Mouse (Mus musculus): ENCODE data around the gene Gm4559. TPM values are rescaled to one million over a fixed set of nuclear protein-coding genes. Genes with fewer than 3 reads are reported as not detected.
"Not testable (repeated sequence)": the region's sequence is repeated elsewhere in the genome, so short reads cannot be mapped to it uniquely, and the experiment has no call there.

The Gm4559 gene
- polyA plus RNA-seq, 1 experiment, result not detected

- Histone ChIP-seq H3K4me3 (replicated peaks; ENCODE audit: control insufficient read depth, low read depth, low read length) (peak overlapping the region; percentile 66), H3K27ac (ENCODE audit: control insufficient read depth, insufficient read depth, low read depth, low read length, poor library complexity) (no peak overlapping the region), H3K4me1 (ENCODE audit: control insufficient read depth, insufficient read depth, low read length) (no peaks in the 10 kb centered on the region)
- WGBS, result under 1% methylated on average over 19 of the region's 19 CpGs
- TF ChIP-seq CTCF (IDR thresholded peaks at IDR 0.05; ENCODE audit: control insufficient read depth, insufficient read depth, low read length), result peak; percentile 54
- TF ChIP-seq POLR2A (IDR thresholded peaks at IDR 0.05; ENCODE audit: borderline replicate concordance, control insufficient read depth, low read depth, low read length), result no peak
Observed at GRCm38 (mm10) chr7:142284615-142285080, 10.5 kb upstream of the Gm4559 start.

- WGBS, result under 1% methylated on average over 38 of the region's 38 CpGs
- H3K27ac ChIP-seq (ENCODE audit: control insufficient read depth, insufficient read depth, low read depth, low read length, poor library complexity), result no peak overlapping the region
- H3K4me1 ChIP-seq (ENCODE audit: control insufficient read depth, insufficient read depth, low read length), result no peaks in the 10 kb centered on the region
- H3K4me3 ChIP-seq (replicated peaks; ENCODE audit: control insufficient read depth, low read depth, low read length), result peak overlapping the region; percentile 66
- no peak for TF ChIP-seq POLR2A (IDR thresholded peaks at IDR 0.05; ENCODE audit: borderline replicate concordance, control insufficient read depth, low read depth, low read length)
- no peak for TF ChIP-seq CTCF (IDR thresholded peaks at IDR 0.05; ENCODE audit: control insufficient read depth, insufficient read depth, low read length)
Observed at GRCm38 (mm10) chr7:142284023-142284591, 9.9 kb upstream of the Gm4559 start.

- not testable (repeated sequence) for H3K4me3 ChIP-seq (replicated peaks; ENCODE audit: control insufficient read depth, low read depth, low read length); H3K4me1 ChIP-seq (ENCODE audit: control insufficient read depth, insufficient read depth, low read length); H3K27ac ChIP-seq (ENCODE audit: control insufficient read depth, insufficient read depth, low read depth, low read length, poor library complexity)
- WGBS, result 87% methylated on average over 2 of the region's 2 CpGs
Observed at GRCm38 (mm10) chr7:142282847-142283246, 8.7 kb upstream of the Gm4559 start.

- not testable (repeated sequence) for H3K27ac ChIP-seq (ENCODE audit: control insufficient read depth, insufficient read depth, low read depth, low read length, poor library complexity); H3K4me1 ChIP-seq (ENCODE audit: control insufficient read depth, insufficient read depth, low read length)
- WGBS, result 78% methylated on average over 1 of the region's 1 CpGs
Observed at GRCm38 (mm10) chr7:142279291-142279690, 5.1 kb upstream of the Gm4559 start.

GRCm38 (mm10) chr7:142278183-142278582, 4.0 kb upstream of the Gm4559 start:
- not testable (repeated sequence) for H3K27ac ChIP-seq (ENCODE audit: control insufficient read depth, insufficient read depth, low read depth, low read length, poor library complexity); H3K4me3 ChIP-seq (replicated peaks; ENCODE audit: control insufficient read depth, low read depth, low read length); H3K4me1 ChIP-seq (ENCODE audit: control insufficient read depth, insufficient read depth, low read length)
- TF ChIP-seq CTCF (IDR thresholded peaks at IDR 0.05; ENCODE audit: control insufficient read depth, insufficient read depth, low read length), result peak; percentile 61
- 0% methylated on average over 3 of the region's 3 CpGs for WGBS

More at GRCm38 (mm10) chr7:142279291-142279690, 5.1 kb upstream of the Gm4559 start:
- H3K4me3 ChIP-seq (replicated peaks; ENCODE audit: control insufficient read depth, low read depth, low read length), result not testable (repeated sequence)

GRCm38 (mm10) chr7:142258254-142258653, 15.9 kb downstream of the Gm4559 start, which contains the start of gene Gm2431:
TSS of gene Gm2431 (minus strand) at chr7:142258354.
- 32% methylated on average over 1 of the region's 1 CpGs for WGBS
- not testable (repeated sequence) for H3K4me3 ChIP-seq (replicated peaks; ENCODE audit: control insufficient read depth, low read depth, low read length); H3K27ac ChIP-seq (ENCODE audit: control insufficient read depth, insufficient read depth, low read depth, low read length, poor library complexity)

GRCm38 (mm10) chr7:142255517-142255916, 18.6 kb downstream of the Gm4559 start:
- Histone ChIP-seq H3K4me3 (replicated peaks; ENCODE audit: control insufficient read depth, low read depth, low read length) (no peak overlapping the region), H3K27ac (ENCODE audit: control insufficient read depth, insufficient read depth, low read depth, low read length, poor library complexity) (no peak overlapping the region), H3K4me1 (ENCODE audit: control insufficient read depth, insufficient read depth, low read length) (no peaks in the 10 kb centered on the region)
- TF ChIP-seq CTCF (IDR thresholded peaks at IDR 0.05; ENCODE audit: control insufficient read depth, insufficient read depth, low read length) (peak; percentile 64), POLR2A (IDR thresholded peaks at IDR 0.05; ENCODE audit: borderline replicate concordance, control insufficient read depth, low read depth, low read length) (no peak)
- 0% methylated on average over 2 of the region's 2 CpGs for WGBS

More at GRCm38 (mm10) chr7:142258254-142258653, 15.9 kb downstream of the Gm4559 start, which contains the start of gene Gm2431:
- not testable (repeated sequence) for H3K4me1 ChIP-seq (ENCODE audit: control insufficient read depth, insufficient read depth, low read length)

GRCm38 (mm10) chr7:142249824-142250223, 24.3 kb downstream of the Gm4559 start:
- Histone ChIP-seq H3K27ac (ENCODE audit: control insufficient read depth, insufficient read depth, low read depth, low read length, poor library complexity) (no peak overlapping the region), H3K4me3 (replicated peaks; ENCODE audit: control insufficient read depth, low read depth, low read length) (no peak overlapping the region), H3K4me1 (ENCODE audit: control insufficient read depth, insufficient read depth, low read length) (no peaks in the 10 kb centered on the region)
- TF ChIP-seq CTCF (IDR thresholded peaks at IDR 0.05; ENCODE audit: control insufficient read depth, insufficient read depth, low read length) (no peak), POLR2A (IDR thresholded peaks at IDR 0.05; ENCODE audit: borderline replicate concordance, control insufficient read depth, low read depth, low read length) (no peak)
- 3% methylated on average over 1 of the region's 1 CpGs for WGBS

GRCm38 (mm10) chr7:142240978-142241377, 33.2 kb downstream of the Gm4559 start, which contains the start of gene Gm40460:
TSS of gene Gm40460 (minus strand) at chr7:142241078.
- Histone ChIP-seq H3K4me3 (replicated peaks; ENCODE audit: control insufficient read depth, low read depth, low read length) (no peak within 1 kb of the TSS), H3K4me1 (ENCODE audit: control insufficient read depth, insufficient read depth, low read length) (no peaks in the 10 kb centered on the region), H3K27ac (ENCODE audit: control insufficient read depth, insufficient read depth, low read depth, low read length, poor library complexity) (no peak within 1 kb of the TSS)
- TF ChIP-seq POLR2A (IDR thresholded peaks at IDR 0.05; ENCODE audit: borderline replicate concordance, control insufficient read depth, low read depth, low read length) (no peak), CTCF (IDR thresholded peaks at IDR 0.05; ENCODE audit: control insufficient read depth, insufficient read depth, low read length) (no peak)
- 57% methylated on average over 2 of the region's 2 CpGs for WGBS
